Mouse (Mus musculus) cerebellum, adult (tissue): ENCODE data around the gene Sft2d2.

Experiments
- ATAC-seq: cut with Nextera tagmentation; 2 replicates; pipeline ENCODE4 v1.9.2; 2017; ENCODE audit warnings: mild to moderate bottlenecking, moderate library complexity, mixed read lengths; ENCODE audit not compliant: insufficient number of reproducible peaks, low FRiP score, low TSS enrichment

The Sft2d2 gene

DNA sequence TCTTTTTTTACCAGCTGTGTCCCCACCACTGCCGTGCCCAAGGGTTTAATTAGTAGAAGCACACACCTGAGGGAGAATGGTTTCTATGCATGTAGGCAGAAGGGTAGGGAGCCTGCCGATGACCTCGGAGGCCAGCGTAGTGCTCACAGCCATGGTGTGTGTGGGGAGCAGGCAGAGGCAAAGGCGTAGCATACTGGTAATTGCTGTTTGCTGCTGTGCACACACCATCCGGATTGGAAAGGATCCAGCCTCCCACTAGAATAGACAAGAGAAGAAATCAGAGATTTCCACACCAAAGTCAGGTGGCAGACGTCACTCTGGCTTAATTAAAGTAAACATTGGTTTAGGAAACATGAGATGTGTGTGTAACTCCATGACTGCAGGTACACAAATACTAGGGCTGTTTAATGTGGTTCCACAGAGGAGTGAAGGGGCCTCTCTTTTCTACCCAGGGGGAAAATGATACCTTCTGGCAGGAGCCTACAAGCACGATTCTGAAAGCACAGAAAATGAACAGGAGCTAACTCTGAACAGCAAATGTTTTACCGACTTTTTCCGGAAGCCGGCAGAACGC, 51.8 kb downstream of the Sft2d2 start:
- no peak for ATAC-seq

DNA sequence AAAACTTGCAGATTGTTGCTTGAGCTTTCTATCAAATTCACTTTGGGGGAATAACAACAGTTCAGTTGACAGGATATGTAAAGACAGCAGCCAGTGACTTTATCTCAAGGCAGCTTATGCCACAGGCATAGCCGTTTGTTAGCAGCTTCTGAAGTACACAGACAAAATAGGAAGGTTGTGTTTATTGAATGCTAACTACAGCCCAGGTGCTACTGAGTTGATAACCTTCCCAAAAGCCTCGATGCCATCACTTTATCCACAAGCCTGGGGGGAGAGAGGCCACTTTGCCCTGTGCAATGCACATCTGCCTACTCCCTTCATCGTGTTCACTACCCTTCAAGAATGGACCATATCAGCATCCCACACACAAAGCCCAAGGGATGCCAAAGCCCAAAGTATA, 54.0 kb downstream of the Sft2d2 start:
- ATAC-seq: no peak

DNA sequence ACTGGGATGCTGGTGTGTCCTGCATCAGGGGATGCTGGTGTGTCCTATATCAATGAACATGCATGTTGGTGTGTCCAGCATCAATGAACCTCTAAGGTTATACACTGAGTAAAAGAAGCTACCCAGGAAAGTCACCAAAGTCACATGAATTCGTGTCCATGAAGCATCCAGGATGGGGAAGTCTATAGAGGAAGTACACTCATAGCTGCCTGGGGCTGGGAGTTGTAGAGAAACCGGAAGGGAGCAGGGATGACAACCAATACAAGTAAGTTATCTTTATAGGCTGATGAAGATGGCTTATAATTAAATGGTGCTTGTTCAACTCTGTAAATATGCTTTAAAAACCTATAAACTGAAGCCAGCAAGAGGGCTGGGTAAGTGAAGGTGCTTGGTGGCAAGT, 60.4 kb downstream of the Sft2d2 start:
- ATAC-seq: no peak

DNA sequence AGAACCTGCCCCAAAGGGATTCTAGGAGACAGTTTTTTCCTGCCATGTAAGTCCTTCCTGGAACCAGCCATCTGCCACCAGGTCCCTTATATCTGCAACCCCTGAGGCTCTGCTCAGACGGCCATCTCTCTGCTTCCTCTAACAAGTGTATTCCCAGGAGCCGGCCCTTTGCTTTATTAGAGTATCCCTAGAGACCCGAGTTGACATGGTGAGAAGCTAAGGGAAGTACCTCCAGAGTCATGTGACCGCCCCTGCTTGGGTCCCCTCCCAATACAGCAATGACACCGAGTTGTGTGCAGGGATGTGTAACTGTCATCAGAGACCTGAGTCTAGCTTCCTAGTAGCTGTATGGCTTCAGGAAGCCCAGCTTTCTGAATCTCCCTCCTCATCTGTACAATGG, 61.0 kb downstream of the Sft2d2 start:
- ATAC-seq: no peak

DNA sequence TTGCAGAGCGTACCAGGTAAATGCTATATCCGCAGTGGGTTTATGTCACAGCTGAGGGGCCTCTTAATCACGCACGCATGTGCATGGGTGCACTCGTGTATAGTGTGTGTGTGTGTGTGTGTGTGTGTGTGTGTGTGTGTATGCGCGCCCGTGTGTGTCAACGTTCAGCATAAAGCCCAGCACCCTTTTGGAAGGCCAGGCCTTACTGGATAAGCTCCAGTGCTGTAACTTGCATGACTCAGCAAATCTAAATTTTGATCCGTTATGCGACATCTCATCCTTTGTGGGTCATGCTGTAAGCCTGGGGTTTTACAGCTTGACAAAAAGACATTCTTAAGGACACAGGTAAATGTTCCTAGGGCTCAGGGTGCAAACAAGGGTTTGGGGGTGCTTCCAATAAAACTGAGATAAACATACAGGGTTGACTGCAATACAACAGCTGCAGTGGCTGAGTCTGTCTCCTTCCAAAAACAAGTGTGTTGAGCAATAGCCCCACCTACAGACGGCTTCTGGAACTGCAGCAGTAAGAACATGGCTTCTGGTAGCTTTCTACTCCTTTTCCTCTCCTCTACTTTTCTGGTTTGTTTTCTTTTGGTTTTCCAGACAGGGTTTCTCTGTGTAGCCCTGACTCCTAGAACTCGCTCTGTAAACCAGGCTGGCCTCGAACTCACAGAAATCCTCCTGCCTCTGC, 61.9 kb downstream of the Sft2d2 start:
- ATAC-seq: peak; percentile 29; the same call in 1 of the 2 replicates

DNA sequence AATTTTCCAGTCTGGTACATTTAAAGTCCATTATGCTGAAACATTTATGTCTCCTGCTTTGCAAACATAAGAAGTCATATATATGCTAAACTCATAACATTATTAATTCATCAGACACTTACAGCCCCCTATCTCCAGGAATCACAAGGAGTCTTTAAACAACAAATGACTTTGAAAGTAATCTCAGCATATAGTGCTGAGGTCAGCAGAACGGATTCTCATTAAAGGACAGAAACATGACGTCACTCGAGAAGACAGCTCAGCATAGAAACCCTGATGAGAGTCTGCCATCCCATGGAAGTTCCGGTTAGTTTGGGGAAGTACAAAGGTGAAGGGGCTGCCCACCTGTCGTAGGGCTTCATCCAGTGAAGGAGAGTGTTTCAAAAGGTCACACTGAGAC, 64.7 kb downstream of the Sft2d2 start:
- ATAC-seq: no peak
